Mouse (Mus musculus): Measurements from ENCODE around the gene Gtpbp1. TPM values are rescaled to one million over a fixed set of nuclear protein-coding genes. Genes with fewer than 3 reads are reported as not detected.

Gtpbp1 gene
- total and polyA plus RNA-seq, 3 experiments: 25.3 to 45.3 (median 34.2) TPM

DNA sequence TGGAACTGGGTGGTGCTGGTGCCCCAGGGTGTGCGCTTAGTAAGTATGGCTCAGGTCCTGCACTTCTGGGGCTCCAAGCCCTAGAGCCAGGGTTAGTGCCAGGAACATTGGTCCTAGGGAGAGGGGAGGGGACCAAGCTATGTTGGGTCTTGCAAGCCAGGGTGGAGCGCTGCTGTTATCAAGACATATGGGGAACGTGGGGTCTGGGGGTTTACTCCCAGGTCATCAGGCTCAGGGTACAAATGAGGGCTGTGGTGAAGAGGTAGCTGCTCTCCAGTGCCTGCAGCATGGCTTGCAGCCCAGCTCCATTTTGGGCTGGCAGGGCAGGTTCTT, 62.7 kb downstream of the Gtpbp1 start:
- Histone ChIP-seq H3K9me3 (replicated peaks; ENCODE audit: low read length) (no peaks in the 10 kb centered on the region), H3K27ac (ENCODE audit: insufficient read depth, low read depth) (no peak overlapping the region), H3K36me3 (replicated peaks in 1 of 2; ENCODE audit: control insufficient read depth in 1 of 2, insufficient read depth in 1 of 2, low read length in 1 of 2) (peaks cover 0 to 23% of the 10 kb centered on the region in 2 experiments), H3K4me2 (ENCODE audit: insufficient read depth, low read depth, poor library complexity, severe bottlenecking) (no peak overlapping the region), H3K4me3 (replicated peaks in 1 of 3; ENCODE audit: low read depth in 2 of 3, low read length in 2 of 3, poor library complexity in 1 of 3) (no peak overlapping the region), H3K9ac (ENCODE audit: insufficient read depth, low read depth) (no peak overlapping the region), H3K4me1 (ENCODE audit: control insufficient read depth in 1 of 2, insufficient read depth in 2 of 2) (peaks cover 0 to 40% of the 10 kb centered on the region in 2 experiments; a peak in 2 of 4 replicates), H3K27me3 (replicated peaks) (no peaks in the 10 kb centered on the region), H3K79me2 (replicated peaks; ENCODE audit: control insufficient read depth, extremely low read depth, insufficient read depth, poor library complexity, severe bottlenecking) (no peaks in the 10 kb centered on the region)
- dilution Hi-C loops (cut with MboI; ENCODE audit: extremely low pct_ligation_motif_present, extremely low pct_unique_long_range_greater_than_20kb, low sequenced_read_pairs): no loop called here
- DNase-seq (ENCODE audit: extremely low read depth): no peak
- in situ Hi-C loops (cut with MboI; ENCODE audit: low pct_ligation_motif_present, low pct_unique_long_range_greater_than_20kb, low sequenced_read_pairs): no loop called here
- TF ChIP-seq CHD2 (IDR thresholded peaks at IDR 0.05; ENCODE audit: low read length) (no peak), E2F4 (IDR thresholded peaks at IDR 0.05; ENCODE audit: insufficient replicate concordance, low read depth, low read length) (no peak), ZNF384 (IDR thresholded peaks at IDR 0.05; ENCODE audit: low read depth, low read length) (no peak), MEF2A (IDR thresholded peaks at IDR 0.05; ENCODE audit: borderline replicate concordance, low read depth, low read length) (no peak), ZMIZ1 (IDR thresholded peaks at IDR 0.05; ENCODE audit: low read depth, low read length) (no peak), CTCF (conservative IDR thresholded peaks at IDR 0.05 in 1 of 2, IDR thresholded peaks at IDR 0.05 in 1 of 2; ENCODE audit: low read depth in 2 of 2, low read length in 2 of 2) (no peak)

GRCm38 (mm10) chr15:79753873-79754272, 63.2 kb downstream of the Gtpbp1 start:
- in situ Hi-C loops (cut with MboI; ENCODE audit: low pct_ligation_motif_present, low pct_unique_long_range_greater_than_20kb, low sequenced_read_pairs): no loop called here
- dilution Hi-C loops (cut with MboI; ENCODE audit: extremely low pct_ligation_motif_present, extremely low pct_unique_long_range_greater_than_20kb, low sequenced_read_pairs): no loop called here
- Histone ChIP-seq H3K4me1 (ENCODE audit: control insufficient read depth in 1 of 2, insufficient read depth in 2 of 2) (peaks cover 0 to 35% of the 10 kb centered on the region in 2 experiments; a peak in 2 of 4 replicates), H3K27ac (ENCODE audit: insufficient read depth, low read depth) (no peak overlapping the region), H3K9me3 (replicated peaks; ENCODE audit: low read length) (no peaks in the 10 kb centered on the region), H3K9ac (ENCODE audit: insufficient read depth, low read depth) (no peak overlapping the region), H3K27me3 (replicated peaks) (no peaks in the 10 kb centered on the region), H3K4me2 (ENCODE audit: insufficient read depth, low read depth, poor library complexity, severe bottlenecking) (no peak overlapping the region), H3K4me3 (replicated peaks in 1 of 3; ENCODE audit: low read depth in 2 of 3, low read length in 2 of 3, poor library complexity in 1 of 3) (no peak overlapping the region), H3K36me3 (replicated peaks in 1 of 2; ENCODE audit: control insufficient read depth in 1 of 2, insufficient read depth in 1 of 2, low read length in 1 of 2) (peaks cover 0 to 19% of the 10 kb centered on the region in 2 experiments), H3K79me2 (replicated peaks; ENCODE audit: control insufficient read depth, extremely low read depth, insufficient read depth, poor library complexity, severe bottlenecking) (no peaks in the 10 kb centered on the region)
- TF ChIP-seq POLR2A (IDR thresholded peaks at IDR 0.05; ENCODE audit: low read depth, low read length): no peak
- no peak for TF ChIP-seq NELFE (IDR thresholded peaks at IDR 0.05; ENCODE audit: low read depth, low read length)
- TF ChIP-seq TBP (conservative IDR thresholded peaks at IDR 0.05; ENCODE audit: low read depth, low read length): no peak
- no peak for TF ChIP-seq USF1 (IDR thresholded peaks at IDR 0.05; ENCODE audit: low read depth, low read length)
- no peak for TF ChIP-seq SMC3 (IDR thresholded peaks at IDR 0.05; ENCODE audit: low read depth, low read length)
- TF ChIP-seq MXI1 (IDR thresholded peaks at IDR 0.05; ENCODE audit: low read depth, low read length): no peak
- no peak for TF ChIP-seq PAX5 (IDR thresholded peaks at IDR 0.05; ENCODE audit: low read length)
- TF ChIP-seq ZKSCAN1 (IDR thresholded peaks at IDR 0.05; ENCODE audit: borderline replicate concordance, low read depth, low read length): no peak
- TF ChIP-seq SIN3A (IDR thresholded peaks at IDR 0.05; ENCODE audit: low read length): no peak
- TF ChIP-seq E2F4 (IDR thresholded peaks at IDR 0.05; ENCODE audit: insufficient replicate concordance, low read depth, low read length): no peak
- TF ChIP-seq CTCF (conservative IDR thresholded peaks at IDR 0.05 in 1 of 2, IDR thresholded peaks at IDR 0.05 in 1 of 2; ENCODE audit: low read depth in 2 of 2, low read length in 2 of 2): no peak
- DNase-seq (ENCODE audit: extremely low read depth): no peak

DNA sequence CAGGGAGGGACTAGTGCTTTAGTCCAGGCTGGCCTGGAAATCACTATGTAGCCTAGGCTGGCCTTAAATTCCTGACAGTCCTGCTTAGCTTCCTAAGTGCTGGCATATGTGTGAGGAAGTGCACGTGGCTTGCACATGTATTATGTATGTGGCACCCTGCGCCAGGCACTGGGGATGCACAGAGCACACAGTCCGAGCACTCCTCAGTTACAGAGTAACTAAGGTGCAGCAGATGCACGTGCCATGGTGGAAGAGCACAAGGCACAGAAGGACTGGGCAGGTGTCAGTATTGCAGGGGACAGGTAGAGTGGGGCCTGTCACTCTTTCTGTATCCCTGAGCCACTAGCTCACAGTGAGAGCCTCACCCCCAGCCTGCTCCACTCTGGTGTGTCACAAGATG, 64.5 kb downstream of the Gtpbp1 start:
- Histone ChIP-seq H3K27ac (ENCODE audit: insufficient read depth, low read depth) (no peak overlapping the region), H3K79me2 (replicated peaks; ENCODE audit: control insufficient read depth, extremely low read depth, insufficient read depth, poor library complexity, severe bottlenecking) (no peaks in the 10 kb centered on the region), H3K27me3 (replicated peaks) (no peaks in the 10 kb centered on the region), H3K4me2 (ENCODE audit: insufficient read depth, low read depth, poor library complexity, severe bottlenecking) (no peak overlapping the region), H3K9me3 (replicated peaks; ENCODE audit: low read length) (no peaks in the 10 kb centered on the region), H3K4me3 (replicated peaks in 1 of 3; ENCODE audit: low read depth in 2 of 3, low read length in 2 of 3, poor library complexity in 1 of 3) (no peak overlapping the region), H3K4me1 (ENCODE audit: control insufficient read depth in 1 of 2, insufficient read depth in 2 of 2) (peaks cover 0 to 28% of the 10 kb centered on the region in 2 experiments; a peak in 2 of 4 replicates), H3K36me3 (replicated peaks in 1 of 2; ENCODE audit: control insufficient read depth in 1 of 2, insufficient read depth in 1 of 2, low read length in 1 of 2) (peaks cover 0 to 17% of the 10 kb centered on the region in 2 experiments), H3K9ac (ENCODE audit: insufficient read depth, low read depth) (no peak overlapping the region)
- in situ Hi-C loops (cut with MboI; ENCODE audit: low pct_ligation_motif_present, low pct_unique_long_range_greater_than_20kb, low sequenced_read_pairs) (no loop called here), dilution Hi-C loops (cut with MboI; ENCODE audit: extremely low pct_ligation_motif_present, extremely low pct_unique_long_range_greater_than_20kb, low sequenced_read_pairs) (no loop called here)
- TF ChIP-seq EP300 (IDR thresholded peaks at IDR 0.05; ENCODE audit: low read length): no peak
- TF ChIP-seq MXI1 (IDR thresholded peaks at IDR 0.05; ENCODE audit: low read depth, low read length): no peak
- TF ChIP-seq BHLHE40 (IDR thresholded peaks at IDR 0.05; ENCODE audit: low read depth, low read length): no peak
- no peak for TF ChIP-seq MYC (IDR thresholded peaks at IDR 0.05; ENCODE audit: low read depth, low read length)
- TF ChIP-seq ZKSCAN1 (IDR thresholded peaks at IDR 0.05; ENCODE audit: borderline replicate concordance, low read depth, low read length): no peak
- no peak for TF ChIP-seq ZC3H11A (IDR thresholded peaks at IDR 0.05; ENCODE audit: low read depth, low read length)
- TF ChIP-seq MEF2A (IDR thresholded peaks at IDR 0.05; ENCODE audit: borderline replicate concordance, low read depth, low read length): no peak
- no peak for TF ChIP-seq GABPA (IDR thresholded peaks at IDR 0.05; ENCODE audit: insufficient replicate concordance, low read depth, low read length)
- no peak for TF ChIP-seq USF2 (conservative IDR thresholded peaks at IDR 0.05; ENCODE audit: low read depth, low read length)
- no peak for TF ChIP-seq JUN (IDR thresholded peaks at IDR 0.05; ENCODE audit: insufficient read depth, low read depth, low read length)
- no peak for TF ChIP-seq ZNF384 (IDR thresholded peaks at IDR 0.05; ENCODE audit: low read depth, low read length)
- no peak for TF ChIP-seq IRF4 (IDR thresholded peaks at IDR 0.05; ENCODE audit: low read depth, low read length)
- no peak for TF ChIP-seq ELF1 (IDR thresholded peaks at IDR 0.05; ENCODE audit: low read depth, low read length)
- no peak for TF ChIP-seq TBP (conservative IDR thresholded peaks at IDR 0.05; ENCODE audit: low read depth, low read length)
- TF ChIP-seq PAX5 (IDR thresholded peaks at IDR 0.05; ENCODE audit: low read length): no peak
- no peak for TF ChIP-seq UBTF (IDR thresholded peaks at IDR 0.05; ENCODE audit: low read depth, low read length)
- TF ChIP-seq POLR2AphosphoS2 (IDR thresholded peaks at IDR 0.05; ENCODE audit: low read depth, low read length): no peak
- no peak for DNase-seq (ENCODE audit: extremely low read depth)

Data from CH12.LX (cell line).